ENCODE assay signal across 8 mouse cellular contexts in the genomic region with DNA sequence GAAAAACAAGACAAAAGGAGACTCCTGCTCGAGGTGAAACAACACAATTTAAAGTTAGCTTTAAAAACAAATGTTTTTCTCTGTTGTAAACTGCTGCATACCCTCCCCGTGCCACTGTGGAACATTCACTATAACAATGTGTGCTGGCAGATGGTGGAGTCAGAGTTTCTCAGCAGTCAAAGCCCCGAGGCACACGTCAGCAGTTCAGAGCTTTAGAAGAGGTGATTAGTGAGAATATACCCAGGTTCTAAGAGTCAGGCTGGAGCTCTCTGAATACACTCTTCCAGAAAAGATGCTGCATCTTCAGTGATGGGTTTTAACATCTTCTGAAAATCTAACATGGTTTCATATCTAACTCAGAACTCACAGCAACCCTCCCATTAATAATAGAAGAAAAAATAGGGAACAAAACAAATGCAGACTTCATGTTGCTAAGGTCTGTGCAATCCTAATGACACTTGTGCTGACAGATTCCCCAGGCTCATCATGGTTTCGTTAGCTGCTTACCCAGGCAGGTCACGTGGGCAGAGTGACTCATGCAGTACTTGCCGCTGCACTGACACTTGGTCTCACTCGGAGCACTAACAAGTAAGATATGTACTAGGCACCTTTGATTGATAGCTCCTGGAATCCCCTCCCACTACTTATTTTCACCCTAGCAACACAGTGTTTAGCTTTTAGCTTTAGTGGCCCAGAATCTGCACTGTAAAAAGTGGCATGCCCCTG. TPM values are rescaled to one million over a fixed set of nuclear protein-coding genes. Genes with fewer than 3 reads are reported as not detected.
DNase-seq lines count a peak whose midpoint lies in the region; ATAC-seq and TF ChIP-seq lines count a peak whose summit lies in the region.

No protein-coding gene starts in this region.

- peaks cover 4% of the 10 kb centered on the region for H3K4me1 ChIP-seq in heart, embryonic 11.5 days (ENCODE audit: control insufficient read depth, insufficient read depth, low read length)
- no peaks in the 10 kb centered on the region for H3K4me1 ChIP-seq in forebrain, embryonic 13.5 days
- H3K4me1 ChIP-seq in forebrain, embryonic 11.5 days (replicated peaks; ENCODE audit: control insufficient read depth, insufficient read depth, low read length), result no peaks in the 10 kb centered on the region
- H3K4me1 ChIP-seq in midbrain, embryonic 16.5 days (ENCODE audit: control insufficient read depth, insufficient read depth, low read length), result no peaks in the 10 kb centered on the region

- no peaks in the 10 kb centered on the region for H3K9me3 ChIP-seq in heart, embryonic 11.5 days (replicated peaks; ENCODE audit: control insufficient read depth, low read length)
- no peaks in the 10 kb centered on the region for H3K9me3 ChIP-seq in forebrain, embryonic 13.5 days (replicated peaks)
- H3K9me3 ChIP-seq in forebrain, embryonic 11.5 days (ENCODE audit: control insufficient read depth, low read length), result no peaks in the 10 kb centered on the region
- no peaks in the 10 kb centered on the region for H3K9me3 ChIP-seq in midbrain, embryonic 16.5 days (replicated peaks; ENCODE audit: control insufficient read depth, low read length, poor library complexity, severe bottlenecking)

- H3K9ac ChIP-seq in heart, embryonic 11.5 days (ENCODE audit: low read depth, low read length), result no peak overlapping the region
- no peak overlapping the region for H3K9ac ChIP-seq in forebrain, embryonic 13.5 days
- H3K9ac ChIP-seq in forebrain, embryonic 11.5 days (ENCODE audit: low read length), result no peak overlapping the region
- no peak overlapping the region for H3K9ac ChIP-seq in midbrain, embryonic 16.5 days (ENCODE audit: low read depth, low read length)

- peak; percentile 93 for ATAC-seq in Patski
- ATAC-seq in heart, embryonic 11.5 days (replicated peaks; ENCODE audit: insufficient number of reproducible peaks, low FRiP score, low TSS enrichment), result peak; percentile 61
- no peak for ATAC-seq in forebrain, embryonic 13.5 days
- ATAC-seq in forebrain, embryonic 11.5 days (replicated peaks; ENCODE audit: low FRiP score), result no peak
- no peak; the same call in 1 of the 2 replicates for ATAC-seq in midbrain, embryonic 16.5 days

- CTCF ChIA-PET in Patski (lab: Charles Lee), result interaction anchor here (1.1 to 4.2 kb wide), 6 partner anchors 9 to 40 kb away, joined by 3 to 20 read pairs (median 10); no protein-coding TSS in a partner anchor

- POLR2A ChIA-PET in Patski (lab: Charles Lee), result interaction anchor here (0.6 to 1.6 kb wide), 3 partner anchors 11 to 255 kb away, joined by 3 to 5 read pairs (median 3); no protein-coding TSS in a partner anchor

- peak overlapping the region; percentile 42; the same call in 1 of the 2 replicates for H3K27ac ChIP-seq in left cerebral cortex, adult 2 months
- H3K27ac ChIP-seq in heart, embryonic 11.5 days (ENCODE audit: low read depth, low read length), result peak overlapping the region; percentile 65
- H3K27ac ChIP-seq in forebrain, embryonic 13.5 days, result no peak overlapping the region
- no peak overlapping the region for H3K27ac ChIP-seq in forebrain, embryonic 11.5 days (ENCODE audit: low read depth, low read length)
- no peak overlapping the region for H3K27ac ChIP-seq in midbrain, embryonic 16.5 days (ENCODE audit: low read length)

- in situ Hi-C loops in Patski (cut with MboI; ENCODE audit: low pct_unique_long_range_greater_than_20kb), result no loop called here

- intact Hi-C loops in left cerebral cortex, adult 2 months (cut with DNase I), result no loop called here
- intact Hi-C loops in left cerebral cortex, postnatal 4 days (cut with DNase I), result no loop called here

- WGBS in heart, embryonic 11.5 days (ENCODE audit: insufficient replicate concordance), result 59% methylated on average over 8 of the region's 8 CpGs
- WGBS in forebrain, embryonic 13.5 days, result 80% methylated on average over 8 of the region's 8 CpGs
- 89% methylated on average over 8 of the region's 8 CpGs for WGBS in forebrain, embryonic 11.5 days
- WGBS in midbrain, embryonic 16.5 days, result 83% methylated on average over 8 of the region's 8 CpGs

- DNase-seq in left cerebral cortex, adult 2 months (ENCODE audit: extremely low spot score in 1 of 2, low spot score in 2 of 2), result peak in 1 of 2 experiments; percentile 56
- no peak for DNase-seq in left cerebral cortex, postnatal 4 days
- DNase-seq in Patski (ENCODE audit: low read depth, low spot score), result peak; percentile 35
- DNase-seq in lung, postnatal 10 days, result peak; percentile 66
- no peak for DNase-seq in forebrain, embryonic 11.5 days (ENCODE audit: low spot score)

- TF ChIP-seq CTCF in left cerebral cortex, adult 2 months (IDR thresholded peaks at IDR 0.05), result no peak
- TF ChIP-seq CTCF in Patski (IDR thresholded peaks at IDR 0.05), result no peak

- H3K27me3 ChIP-seq in Patski, result no peaks in the 10 kb centered on the region
- H3K27me3 ChIP-seq in heart, embryonic 11.5 days (ENCODE audit: control insufficient read depth, insufficient read depth, low read length), result no peaks in the 10 kb centered on the region
- H3K27me3 ChIP-seq in forebrain, embryonic 13.5 days, result no peaks in the 10 kb centered on the region
- H3K27me3 ChIP-seq in forebrain, embryonic 11.5 days (ENCODE audit: control insufficient read depth, insufficient read depth, low read length), result no peaks in the 10 kb centered on the region
- no peaks in the 10 kb centered on the region for H3K27me3 ChIP-seq in midbrain, embryonic 16.5 days (ENCODE audit: control insufficient read depth, insufficient read depth, low read depth, low read length)

- no peak overlapping the region for H3K4me3 ChIP-seq in left cerebral cortex, adult 2 months
- H3K4me3 ChIP-seq in heart, embryonic 11.5 days (ENCODE audit: low read depth, low read length), result no peak overlapping the region
- no peak overlapping the region for H3K4me3 ChIP-seq in forebrain, embryonic 13.5 days
- H3K4me3 ChIP-seq in forebrain, embryonic 11.5 days (ENCODE audit: low read depth, low read length), result no peak overlapping the region
- no peak overlapping the region for H3K4me3 ChIP-seq in midbrain, embryonic 16.5 days (ENCODE audit: low read depth, low read length)

- H3K36me3 ChIP-seq in heart, embryonic 11.5 days (ENCODE audit: control insufficient read depth, insufficient read depth, low read length), result peaks cover 17% of the 10 kb centered on the region
- H3K36me3 ChIP-seq in forebrain, embryonic 13.5 days (ENCODE audit: poor library complexity, severe bottlenecking), result peaks cover 77% of the 10 kb centered on the region
- H3K36me3 ChIP-seq in forebrain, embryonic 11.5 days (ENCODE audit: control insufficient read depth, insufficient read depth, low read length), result peaks cover 4% of the 10 kb centered on the region; the same call in 1 of the 2 replicates
- peaks cover 23% of the 10 kb centered on the region for H3K36me3 ChIP-seq in midbrain, embryonic 16.5 days (ENCODE audit: control insufficient read depth, insufficient read depth, low read length)

- no peak overlapping the region; the same call in 1 of the 2 replicates for H3K4me2 ChIP-seq in heart, embryonic 11.5 days
- H3K4me2 ChIP-seq in forebrain, embryonic 13.5 days, result no peak overlapping the region
- no peak overlapping the region for H3K4me2 ChIP-seq in forebrain, embryonic 11.5 days (ENCODE audit: low read depth, low read length, severe bottlenecking)
- no peak overlapping the region for H3K4me2 ChIP-seq in midbrain, embryonic 16.5 days (ENCODE audit: low read length)

RNA-seq across cellular contexts. Expression of gene Vil1, which starts 28.7 kb away (rescaled TPM):
- 1 to 10 TPM in 1 of 2 experiments, under 1 TPM in 1; 0.30 to 1.0 TPM for total RNA-seq in left cerebral cortex, adult 2 months (2021)
- total RNA-seq in left cerebral cortex, postnatal 4 days (2021), result under 1 TPM; 0.72 to 0.81 TPM
- polyA plus RNA-seq in Patski (2021), result 0.13 TPM
- polyA plus RNA-seq in heart, embryonic 11.5 days (2014; fragmentation: Nextera tagmentation; extraction: Ambion mirVana), result 0.23 and 0.45 TPM in 2 replicates
- 0.18 and 0.28 TPM in 2 replicates for polyA plus RNA-seq in forebrain, embryonic 13.5 days (2015; fragmentation: Nextera tagmentation; extraction: Ambion mirVana)
- polyA plus RNA-seq in forebrain, embryonic 11.5 days (2014; fragmentation: Nextera tagmentation; extraction: Ambion mirVana), result 0.13 and 0.21 TPM in 2 replicates
- polyA plus RNA-seq in midbrain, embryonic 16.5 days (2015; fragmentation: Nextera tagmentation; extraction: Ambion mirVana), result 0.24 and 0.35 TPM in 2 replicates

RNA-seq across cellular contexts. Expression of gene Ctdsp1, which starts 46.6 kb away (rescaled TPM):
- total RNA-seq in left cerebral cortex, adult 2 months (2021), result 10 to 100 TPM; 21.6 to 25.6 TPM
- 10 to 100 TPM; 19.2 to 20.8 TPM for total RNA-seq in left cerebral cortex, postnatal 4 days (2021)
- polyA plus RNA-seq in Patski (2021), result 81.9 TPM
- polyA plus RNA-seq in heart, embryonic 11.5 days (2014; fragmentation: Nextera tagmentation; extraction: Ambion mirVana), result 59.6 and 63.8 TPM in 2 replicates
- 23.6 and 26.6 TPM in 2 replicates for polyA plus RNA-seq in forebrain, embryonic 13.5 days (2015; fragmentation: Nextera tagmentation; extraction: Ambion mirVana)
- polyA plus RNA-seq in forebrain, embryonic 11.5 days (2014; fragmentation: Nextera tagmentation; extraction: Ambion mirVana), result 45.7 and 46.9 TPM in 2 replicates
- polyA plus RNA-seq in midbrain, embryonic 16.5 days (2015; fragmentation: Nextera tagmentation; extraction: Ambion mirVana), result 12.5 and 13.7 TPM in 2 replicates

Comparison
In these comparisons a context has a peak if more than half of its experiments do, and no peak if none do; other contexts are left out.
1. DNase-seq: peak in Patski (single experiment) and lung, postnatal 10 days (single experiment); none in left cerebral cortex, postnatal 4 days (single experiment) and forebrain, embryonic 11.5 days (single experiment).
2. H3K27ac ChIP-seq: peak in left cerebral cortex, adult 2 months (single experiment) and heart, embryonic 11.5 days (single experiment); none in forebrain, embryonic 13.5 days (single experiment), forebrain, embryonic 11.5 days (single experiment) and midbrain, embryonic 16.5 days (single experiment).
3. ATAC-seq: peak in Patski (single experiment) and heart, embryonic 11.5 days (single experiment); none in forebrain, embryonic 13.5 days (single experiment), forebrain, embryonic 11.5 days (single experiment) and midbrain, embryonic 16.5 days (single experiment).